Mouse (Mus musculus) cortical plate, adult 2 months (tissue): ENCODE data around the gene Gm17018.

Experiments used
- CTCF ChIP-seq: fragments of 200-500 bp; IDR thresholded peaks from 2 replicates; pipeline ENCODE4 v1.5.1; 2011; ENCODE audit warnings: mild to moderate bottlenecking, control low read depth, low read length; ENCODE audit not compliant: insufficient read depth; ENCODE audit errors: extremely low read depth
- POLR2A ChIP-seq: fragments of 200-500 bp; IDR thresholded peaks from 2 replicates; pipeline ENCODE4 v1.6.1; 2011; ENCODE audit warnings: mild to moderate bottlenecking, low read length, control low read depth; ENCODE audit not compliant: insufficient read depth; ENCODE audit errors: extremely low read depth

GRCm38 (mm10) chr19:45596019-45596418, 35.6 kb downstream of the Gm17018 start:
- no peak for TF ChIP-seq POLR2A
- no peak for TF ChIP-seq CTCF
